Mouse (Mus musculus): ENCODE data around the gene Hpgds. TPM values are rescaled to one million over a fixed set of nuclear protein-coding genes. Genes with fewer than 3 reads are reported as not detected.

Gene Hpgds
- polyA plus RNA-seq, 1 experiment, result 0.65 TPM

DNA sequence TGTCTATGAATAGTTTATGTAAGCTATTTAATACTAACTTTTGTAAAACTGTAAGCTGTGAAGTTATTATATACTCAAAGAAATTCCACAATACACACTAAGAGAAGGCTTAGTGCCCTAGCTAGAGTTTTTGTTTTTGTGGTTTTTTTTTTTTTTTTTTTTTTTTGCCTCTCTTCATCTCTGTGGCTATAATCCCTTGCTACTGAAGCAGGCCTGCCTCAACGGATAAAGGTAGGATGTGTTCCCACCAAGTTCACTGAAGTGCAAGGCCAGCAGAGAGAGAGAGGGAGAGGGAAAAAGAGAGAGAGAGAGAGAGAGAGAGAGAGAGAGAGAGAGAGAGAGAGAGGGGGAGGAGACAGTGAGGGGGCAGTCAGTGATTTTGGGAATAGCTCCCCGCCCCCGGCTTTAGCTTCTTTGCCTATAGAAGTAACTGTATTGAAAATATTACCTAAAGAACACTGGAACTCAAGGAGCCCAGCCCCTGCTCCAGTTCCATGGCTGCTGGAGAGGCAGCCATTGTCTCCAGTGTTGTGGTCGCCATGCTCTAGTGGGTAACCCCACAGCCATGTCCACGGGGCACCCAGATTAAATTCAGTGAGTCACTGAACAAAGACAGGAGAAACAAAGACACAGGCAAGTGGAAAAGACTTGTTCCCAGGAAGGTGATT is 4.5 kb downstream of the Hpgds start:
- no peak overlapping the region for H3K4me3 ChIP-seq (ENCODE audit: insufficient read depth, low read length)
- TF ChIP-seq CTCF (IDR thresholded peaks at IDR 0.05; ENCODE audit: borderline replicate concordance, insufficient read depth, low read length) (no peak), POLR2A (IDR thresholded peaks at IDR 0.05; ENCODE audit: low read depth, low read length) (no peak)
- H3K27ac ChIP-seq (ENCODE audit: insufficient read depth, low read length), result no peak overlapping the region
- H3K4me1 ChIP-seq (ENCODE audit: control insufficient read depth, insufficient read depth, low read length), result no peaks in the 10 kb centered on the region

DNA sequence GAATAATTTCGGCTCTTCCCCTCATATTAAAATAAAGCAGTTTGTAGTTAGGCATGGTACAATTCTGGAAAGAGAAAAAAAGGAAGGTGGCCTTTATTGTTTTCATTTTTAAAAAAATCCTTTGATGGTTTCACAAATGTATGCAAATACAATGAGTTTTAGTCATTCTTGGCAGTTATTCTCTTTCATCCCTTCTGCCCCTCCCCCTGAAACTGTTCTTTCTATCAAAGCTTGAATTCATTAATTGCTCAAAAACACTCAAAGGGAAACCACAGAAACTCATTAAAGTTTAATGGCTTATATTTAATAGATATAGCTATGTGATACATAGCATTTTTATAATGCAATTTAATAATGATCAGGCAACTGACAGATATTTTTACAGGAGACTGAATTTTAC is 6.5 kb downstream of the Hpgds start:
- Histone ChIP-seq H3K4me1 (ENCODE audit: control insufficient read depth, insufficient read depth, low read length) (no peaks in the 10 kb centered on the region), H3K4me3 (ENCODE audit: insufficient read depth, low read length) (no peak overlapping the region), H3K27ac (ENCODE audit: insufficient read depth, low read length) (no peak overlapping the region)
- TF ChIP-seq POLR2A (IDR thresholded peaks at IDR 0.05; ENCODE audit: low read depth, low read length), result no peak
- no peak for TF ChIP-seq CTCF (IDR thresholded peaks at IDR 0.05; ENCODE audit: borderline replicate concordance, insufficient read depth, low read length)

DNA sequence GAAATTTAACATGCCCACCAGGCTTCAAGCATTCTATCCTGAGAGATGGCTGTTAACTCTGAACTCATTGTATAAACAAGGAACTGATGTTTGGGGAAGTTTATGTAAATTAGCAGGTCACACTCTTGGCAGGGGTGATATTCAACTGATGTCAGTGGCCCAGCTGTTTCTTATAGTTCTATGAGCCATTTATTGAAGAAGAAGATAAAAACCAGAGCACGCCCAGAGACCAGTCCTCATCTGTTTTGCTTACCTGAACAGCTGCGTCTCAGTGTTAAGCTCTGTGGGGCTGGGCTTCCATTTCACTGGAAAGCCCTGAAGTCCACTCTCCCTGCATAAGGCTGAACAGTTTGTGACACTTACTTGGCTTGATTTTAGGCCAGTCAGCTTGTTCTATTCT is 6.9 kb downstream of the Hpgds start:
- no peak overlapping the region for H3K27ac ChIP-seq (ENCODE audit: insufficient read depth, low read length)
- H3K4me1 ChIP-seq (ENCODE audit: control insufficient read depth, insufficient read depth, low read length), result no peaks in the 10 kb centered on the region
- no peak overlapping the region for H3K4me3 ChIP-seq (ENCODE audit: insufficient read depth, low read length)
- TF ChIP-seq POLR2A (IDR thresholded peaks at IDR 0.05; ENCODE audit: low read depth, low read length), result no peak
- no peak for TF ChIP-seq CTCF (IDR thresholded peaks at IDR 0.05; ENCODE audit: borderline replicate concordance, insufficient read depth, low read length)

DNA sequence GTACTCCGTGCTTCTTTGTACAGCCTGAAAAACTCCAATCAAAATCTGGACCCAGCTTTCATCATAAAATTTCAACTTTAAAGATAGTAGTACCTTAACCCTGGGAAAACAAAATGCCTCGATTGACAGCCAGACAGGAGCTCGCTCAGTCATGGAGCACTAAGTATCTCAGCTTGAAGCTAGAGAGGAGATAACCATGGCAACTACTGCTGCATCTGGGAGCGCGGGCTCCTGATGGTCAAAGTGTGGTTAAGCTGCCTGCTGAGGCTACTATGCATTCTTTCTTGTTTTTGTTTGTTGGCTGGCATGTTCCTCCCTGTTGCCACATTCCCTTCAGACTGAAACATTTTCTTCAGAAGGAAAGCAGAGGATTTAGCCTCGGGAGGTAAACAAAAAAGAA is 12.3 kb downstream of the Hpgds start:
- no peaks in the 10 kb centered on the region for H3K4me1 ChIP-seq (ENCODE audit: control insufficient read depth, insufficient read depth, low read length)
- H3K4me3 ChIP-seq (ENCODE audit: insufficient read depth, low read length), result no peak overlapping the region
- TF ChIP-seq POLR2A (IDR thresholded peaks at IDR 0.05; ENCODE audit: low read depth, low read length) (no peak), CTCF (IDR thresholded peaks at IDR 0.05; ENCODE audit: borderline replicate concordance, insufficient read depth, low read length) (no peak)
- H3K27ac ChIP-seq (ENCODE audit: insufficient read depth, low read length), result no peak overlapping the region

DNA sequence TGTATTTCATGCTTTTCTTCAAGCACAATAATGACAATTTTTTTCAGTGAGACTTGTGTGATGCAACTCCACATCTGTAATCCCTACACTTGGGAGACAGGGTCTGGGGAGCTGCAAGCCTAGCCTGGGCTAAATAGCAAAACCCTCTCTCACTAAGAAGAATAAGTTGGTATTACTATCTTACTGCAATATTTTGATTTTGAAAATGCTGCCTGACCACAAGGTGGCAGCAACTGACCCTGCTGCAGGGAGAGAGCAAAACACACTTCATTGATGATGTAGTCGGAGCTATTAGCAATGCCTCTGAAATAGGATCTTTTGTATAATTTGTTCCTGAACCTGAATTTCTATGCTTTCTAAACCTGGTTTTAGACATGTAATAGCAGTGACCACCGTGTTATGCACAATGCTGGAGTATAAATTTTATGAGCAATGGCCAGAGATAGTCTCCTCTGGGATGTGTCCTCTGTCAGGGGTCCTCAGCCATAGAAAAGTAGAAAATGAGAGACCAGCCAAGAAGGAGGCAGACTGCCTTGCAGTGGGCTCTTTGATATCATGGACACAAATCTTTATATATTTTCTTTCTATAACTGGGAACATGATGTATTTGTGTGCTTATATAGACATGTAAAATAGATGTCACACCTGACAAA is 18.5 kb downstream of the Hpgds start:
- Histone ChIP-seq H3K4me3 (ENCODE audit: insufficient read depth, low read length) (no peak overlapping the region), H3K4me1 (ENCODE audit: control insufficient read depth, insufficient read depth, low read length) (peaks cover 3% of the 10 kb centered on the region; the same call in 1 of the 2 replicates), H3K27ac (ENCODE audit: insufficient read depth, low read length) (no peak overlapping the region)
- peak; percentile 86; the same call in 1 of the 2 replicates for TF ChIP-seq CTCF (IDR thresholded peaks at IDR 0.05; ENCODE audit: borderline replicate concordance, insufficient read depth, low read length)
- TF ChIP-seq POLR2A (IDR thresholded peaks at IDR 0.05; ENCODE audit: low read depth, low read length), result no peak

DNA sequence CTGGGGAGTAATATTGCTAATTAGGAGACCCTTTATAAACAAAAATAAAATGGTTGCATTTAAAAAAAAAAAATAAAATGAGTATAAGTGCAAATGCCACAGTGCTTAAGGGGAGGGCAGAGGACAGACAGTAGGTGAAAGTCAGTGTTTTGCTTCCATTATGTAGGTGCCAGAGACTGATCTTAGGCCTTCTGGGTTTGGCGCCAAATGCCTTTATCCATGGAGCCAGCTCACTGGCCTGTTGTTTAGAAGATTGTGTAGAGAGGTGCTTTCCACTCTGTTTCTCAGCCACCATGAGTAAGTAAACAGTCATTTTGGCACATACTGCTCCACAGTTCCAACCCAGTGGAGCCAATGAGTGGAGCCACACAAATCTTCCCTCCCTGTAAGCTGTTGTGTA is 27.2 kb downstream of the Hpgds start:
- TF ChIP-seq POLR2A (IDR thresholded peaks at IDR 0.05; ENCODE audit: low read depth, low read length), result no peak
- TF ChIP-seq CTCF (IDR thresholded peaks at IDR 0.05; ENCODE audit: borderline replicate concordance, insufficient read depth, low read length), result no peak
- Histone ChIP-seq H3K4me3 (ENCODE audit: insufficient read depth, low read length) (no peak overlapping the region), H3K4me1 (ENCODE audit: control insufficient read depth, insufficient read depth, low read length) (0 out of 2 replicates have a peak, but pooled peaks cover 2% of the 10 kb centered on the region), H3K27ac (ENCODE audit: insufficient read depth, low read length) (no peak overlapping the region)

DNA sequence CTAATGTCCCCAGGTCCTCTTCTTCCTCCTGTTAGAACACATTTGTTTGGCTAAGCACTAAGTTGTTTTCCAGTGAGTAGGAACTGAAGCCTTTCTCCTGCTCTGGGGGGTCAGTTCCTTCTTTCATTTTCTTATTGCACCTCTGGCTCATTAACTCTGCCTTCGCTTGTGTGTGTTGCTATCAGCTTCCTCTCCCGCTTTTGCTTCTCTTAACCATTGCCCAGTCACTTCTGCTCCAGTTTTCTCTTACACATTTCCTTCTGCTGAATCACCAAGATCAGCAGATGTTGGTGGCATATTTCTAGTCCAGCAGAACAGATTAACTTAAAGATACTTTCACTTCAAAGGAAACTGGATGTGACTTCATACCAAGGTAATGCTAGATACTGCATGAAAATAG is 29.8 kb downstream of the Hpgds start:
- TF ChIP-seq POLR2A (IDR thresholded peaks at IDR 0.05; ENCODE audit: low read depth, low read length) (no peak), CTCF (IDR thresholded peaks at IDR 0.05; ENCODE audit: borderline replicate concordance, insufficient read depth, low read length) (no peak)
- Histone ChIP-seq H3K4me3 (ENCODE audit: insufficient read depth, low read length) (no peak overlapping the region), H3K27ac (ENCODE audit: insufficient read depth, low read length) (no peak overlapping the region), H3K4me1 (ENCODE audit: control insufficient read depth, insufficient read depth, low read length) (0 out of 2 replicates have a peak, but pooled peaks cover 2% of the 10 kb centered on the region)

DNA sequence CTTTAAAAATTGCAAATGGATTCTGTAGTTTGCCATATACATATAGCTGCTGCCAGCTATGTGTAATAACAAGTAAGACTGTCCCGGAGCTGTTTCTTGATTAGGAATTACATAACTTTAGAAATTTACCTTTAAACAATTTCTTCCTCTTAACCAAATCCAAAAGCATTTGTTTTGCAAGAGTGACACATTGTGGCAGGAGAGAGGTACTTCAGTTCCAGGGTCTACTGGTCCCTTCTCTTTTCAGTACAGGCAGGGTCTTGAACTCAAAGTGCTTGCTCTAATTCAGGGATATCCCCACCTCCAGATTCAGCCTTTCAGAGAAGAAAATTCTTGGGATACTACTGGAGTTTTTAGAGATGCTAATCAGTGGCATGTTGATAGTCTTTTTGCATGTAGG is 65.6 kb downstream of the Hpgds start:
- no peaks in the 10 kb centered on the region for H3K4me1 ChIP-seq (ENCODE audit: control insufficient read depth, insufficient read depth, low read length)
- no peak overlapping the region for H3K27ac ChIP-seq (ENCODE audit: insufficient read depth, low read length)
- no peak overlapping the region for H3K4me3 ChIP-seq (ENCODE audit: insufficient read depth, low read length)
- TF ChIP-seq POLR2A (IDR thresholded peaks at IDR 0.05; ENCODE audit: low read depth, low read length) (no peak), CTCF (IDR thresholded peaks at IDR 0.05; ENCODE audit: borderline replicate concordance, insufficient read depth, low read length) (no peak)

DNA sequence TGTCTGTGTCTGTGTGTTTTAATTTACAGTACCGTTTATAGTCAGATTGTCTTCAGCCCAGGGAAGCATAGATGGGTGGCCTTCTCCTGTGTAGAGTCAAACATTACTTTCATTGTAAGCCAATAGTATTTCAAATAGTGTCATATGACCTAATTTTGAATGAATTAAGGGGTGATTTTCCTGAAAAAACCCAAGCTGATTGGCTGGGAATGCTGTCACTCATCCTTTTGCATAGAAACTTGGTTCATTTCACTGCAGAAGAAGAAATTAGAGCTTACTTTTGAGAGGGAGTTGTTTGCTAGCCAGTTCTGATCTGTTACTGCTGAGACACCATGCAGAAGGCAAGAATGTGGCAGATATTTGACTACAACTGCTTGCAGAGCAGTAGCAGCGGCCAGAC is 69.5 kb downstream of the Hpgds start:
- TF ChIP-seq POLR2A (IDR thresholded peaks at IDR 0.05; ENCODE audit: low read depth, low read length) (no peak), CTCF (IDR thresholded peaks at IDR 0.05; ENCODE audit: borderline replicate concordance, insufficient read depth, low read length) (no peak)
- Histone ChIP-seq H3K27ac (ENCODE audit: insufficient read depth, low read length) (no peak overlapping the region), H3K4me3 (ENCODE audit: insufficient read depth, low read length) (no peak overlapping the region), H3K4me1 (ENCODE audit: control insufficient read depth, insufficient read depth, low read length) (no peaks in the 10 kb centered on the region)

Other genes starting within 250 kb of the Hpgds start
- gene Smarcad1, start 102.3 kb downstream of the Hpgds start, polyA plus RNA-seq (2011; ENCODE audit: insufficient read length, low read depth, missing spikeins), result 49.7 and 53.0 TPM in 2 replicates
- gene C130060K24Rik, start 236.2 kb upstream of the Hpgds start, polyA plus RNA-seq (2011; ENCODE audit: insufficient read length, low read depth, missing spikeins), result not detected in 2 replicates